Mouse (Mus musculus): Measurements from ENCODE around the gene Hmg20b.

- TF ChIP-seq CTCF (conservative IDR thresholded peaks at IDR 0.05; ENCODE audit: insufficient read depth, insufficient read length, low read depth, low read length) (no peak), POLR2A (IDR thresholded peaks at IDR 0.05; ENCODE audit: low read depth, low read length) (no peak)
These were observed 34.3 kb upstream of the Hmg20b start for GRCm38 (mm10) chr10:81384605-81384982.

Measured in kidney, adult 2 months (tissue).